Mouse (Mus musculus) midbrain, embryonic 14.5 days (tissue): Measurements from ENCODE around the gene Klf4. TPM values are rescaled to one million over a fixed set of nuclear protein-coding genes. Genes with fewer than 3 reads are reported as not detected.

Source experiments
- ATAC-seq: fragments of 200-750 bp; cut with Nextera tagmentation; 2 replicates; pipeline ENCODE4 v1.8.0; 2017; ENCODE audit warnings: moderate number of reproducible peaks, moderate library complexity; ENCODE audit not compliant: low FRiP score, low TSS enrichment
- DNase-seq: peaks from one replicate; pipeline ENCODE4 v3.0.0-alpha.2; 2015
- H3K27ac ChIP-seq: fragments of 300-500 bp; sonication (generic); replicated peaks from 2 replicates; pipeline ENCODE4 v1.5.1; 2014; ENCODE audit warnings: mild to moderate bottlenecking, low read depth, low read length, moderate library complexity
- H3K27me3 ChIP-seq: fragments of 300-500 bp; sonication (generic); 2 replicates; pipeline ENCODE4 v1.6.1; 2014; ENCODE audit warnings: low read length, control low read depth, mixed read lengths; ENCODE audit not compliant: control insufficient read depth, insufficient read depth
- H3K36me3 ChIP-seq: fragments of 300-500 bp; sonication (generic); 2 replicates; pipeline ENCODE4 v1.6.1; 2014; ENCODE audit warnings: low read length, control low read depth; ENCODE audit not compliant: control insufficient read depth, insufficient read depth
- H3K4me1 ChIP-seq: fragments of 300-500 bp; sonication (generic); 2 replicates; pipeline ENCODE4 v1.6.1; 2014; ENCODE audit warnings: mild to moderate bottlenecking, antibody characterized with exemption, low read length, control low read depth; ENCODE audit not compliant: control insufficient read depth, insufficient read depth
- H3K4me2 ChIP-seq: fragments of 300-500 bp; sonication (generic); 2 replicates; pipeline ENCODE4 v1.6.1; 2014; ENCODE audit warnings: mild to moderate bottlenecking, low read length, moderate library complexity
- H3K4me3 ChIP-seq: fragments of 300-500 bp; sonication (generic); replicated peaks from 2 replicates; pipeline ENCODE4 v1.5.1; 2014; ENCODE audit warnings: low read depth, low read length
- H3K9ac ChIP-seq: fragments of 300-500 bp; sonication (generic); replicated peaks from 2 replicates; pipeline ENCODE4 v1.6.1; 2014; ENCODE audit warnings: mild to moderate bottlenecking, low read length, moderate library complexity
- H3K9me3 ChIP-seq: fragments of 300-500 bp; sonication (generic); 2 replicates; pipeline ENCODE4 v1.6.1; 2016; ENCODE audit warnings: low read length, control low read depth, mixed read lengths; ENCODE audit not compliant: control insufficient read depth
- WGBS: fragments of 180-500 bp; shearing (Covaris S2); extraction: QIAGEN DNeasy Blood & Tissue Kit; methylation state at CpG from one replicate; pipeline ENCODE4 v1.1.7; 2014; 5-methylcytosine and 5-hydroxymethylcytosine counted together
- polyA plus RNA-seq: library from polyadenylated mRNA; unstranded; fragments of >200 nt; fragmentation: Nextera tagmentation; extraction: Ambion mirVana; gene quantifications from 2 replicates; pipeline ENCODE4 v1.2.1, GENCODE M21; 2014

Klf4 gene
- polyA plus RNA-seq, 1 experiment from 2014 or later: 2.2 TPM

DNA sequence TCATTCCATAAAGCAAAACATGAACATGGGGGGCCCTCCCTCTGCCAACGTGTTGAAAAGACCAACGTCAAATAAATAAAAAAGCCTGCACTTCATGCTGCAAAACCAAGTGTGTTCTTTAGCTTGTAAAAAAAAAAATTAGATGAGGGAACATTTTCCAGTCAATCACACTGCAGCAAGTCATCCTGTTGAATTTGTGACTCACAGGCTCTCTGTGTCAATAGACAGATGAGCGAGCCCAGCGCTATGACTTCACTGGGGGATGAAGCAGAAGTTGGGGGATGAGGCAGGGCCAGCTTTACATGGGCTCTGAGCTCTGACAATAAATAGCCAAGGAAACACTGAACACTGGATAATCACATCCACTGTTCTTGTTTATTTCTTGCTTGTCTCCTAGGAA, 9.4 kb upstream of the Klf4 start:
- Histone ChIP-seq H3K36me3 (no peaks in the 10 kb centered on the region), H3K9me3 (no peaks in the 10 kb centered on the region), H3K27ac (no peak overlapping the region), H3K4me1 (no peaks in the 10 kb centered on the region), H3K27me3 (no peaks in the 10 kb centered on the region), H3K4me3 (no peak overlapping the region), H3K4me2 (no peak overlapping the region), H3K9ac (no peak overlapping the region)
- DNase-seq: no peak
- WGBS: 78% methylated on average over 4 of the region's 4 CpGs
- no peak for ATAC-seq

- H3K9me3 ChIP-seq: no peaks in the 10 kb centered on the region
- H3K4me2 ChIP-seq: no peak overlapping the region
- H3K9ac ChIP-seq: no peak overlapping the region
- H3K27ac ChIP-seq: no peak overlapping the region
- no peak for DNase-seq
- H3K4me3 ChIP-seq: no peak overlapping the region
- no peaks in the 10 kb centered on the region for H3K27me3 ChIP-seq
- WGBS: 76% methylated on average over 4 of the region's 4 CpGs
- H3K4me1 ChIP-seq: no peaks in the 10 kb centered on the region
- no peaks in the 10 kb centered on the region for H3K36me3 ChIP-seq
- ATAC-seq: no peak
Measured at GRCm38 (mm10) chr4:55541221-55541620, 9.0 kb upstream of the Klf4 start.

DNA sequence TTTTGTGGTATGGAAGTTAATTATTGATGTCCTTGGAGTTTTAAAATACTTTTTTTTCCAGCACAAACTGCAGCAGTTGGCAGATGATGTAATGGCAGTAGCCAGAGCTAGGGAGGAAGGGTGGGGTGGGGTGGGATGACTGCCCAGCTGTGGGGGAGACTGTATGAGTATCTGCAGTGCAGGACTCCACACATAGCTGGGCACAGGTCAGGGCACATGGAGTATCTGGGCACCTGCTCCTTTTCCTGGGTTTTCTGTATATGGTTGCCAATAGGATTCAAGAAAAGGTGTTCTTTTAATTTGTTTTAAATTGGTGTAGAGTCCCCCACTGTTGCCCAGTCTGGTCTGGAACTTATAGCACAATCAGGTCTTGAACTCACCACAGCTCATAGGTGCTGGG, 2.7 kb upstream of the Klf4 start:
- H3K4me1 ChIP-seq: peaks cover 25% of the 10 kb centered on the region
- DNase-seq (no peak), ATAC-seq (no peak)
- H3K27ac ChIP-seq: no peak overlapping the region
- no peak overlapping the region for H3K4me3 ChIP-seq
- H3K4me2 ChIP-seq: no peak overlapping the region
- no peaks in the 10 kb centered on the region for H3K36me3 ChIP-seq
- no peak overlapping the region for H3K9ac ChIP-seq
- H3K9me3 ChIP-seq: no peaks in the 10 kb centered on the region
- peaks cover 33% of the 10 kb centered on the region for H3K27me3 ChIP-seq

- Histone ChIP-seq H3K4me3 (no peak overlapping the region), H3K4me2 (no peak overlapping the region), H3K9ac (no peak overlapping the region), H3K9me3 (no peaks in the 10 kb centered on the region), H3K27me3 (peaks cover 38% of the 10 kb centered on the region), H3K4me1 (peaks cover 29% of the 10 kb centered on the region), H3K27ac (no peak overlapping the region), H3K36me3 (no peaks in the 10 kb centered on the region)
- 80% methylated on average over 4 of the region's 4 CpGs for WGBS
- DNase-seq (no peak), ATAC-seq (no peak)
Measured at GRCm38 (mm10) chr4:55534510-55534909, 2.2 kb upstream of the Klf4 start.

DNA sequence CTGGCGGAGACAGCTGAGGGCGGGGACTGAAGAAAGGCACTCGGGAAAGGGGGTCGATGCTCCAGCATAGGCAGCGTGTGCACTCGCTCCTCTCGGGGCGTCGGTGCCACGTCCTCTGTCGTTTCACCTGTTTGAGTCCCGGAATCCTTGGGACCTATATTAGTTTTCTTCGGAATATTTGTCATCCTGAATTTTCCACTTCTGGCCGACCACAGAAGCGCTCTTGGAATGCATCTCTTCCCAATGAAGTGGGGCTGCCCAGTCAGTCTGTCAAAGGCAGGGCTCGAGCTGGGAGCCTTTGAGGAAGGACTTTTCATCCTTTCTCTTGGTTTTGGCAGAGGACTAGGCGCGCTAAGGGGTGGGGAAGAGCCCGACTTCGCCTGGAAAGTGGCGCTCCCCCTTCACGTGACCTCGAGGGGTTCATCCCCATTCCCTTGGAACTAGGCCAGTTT, 1.6 kb upstream of the Klf4 start:
- no peak overlapping the region for H3K27ac ChIP-seq
- no peak for ATAC-seq

GRCm38 (mm10) chr4:55533196-55533802, 1.0 kb upstream of the Klf4 start:
- under 1% methylated on average over 21 of the region's 21 CpGs for WGBS
- no peaks in the 10 kb centered on the region for H3K9me3 ChIP-seq
- H3K36me3 ChIP-seq: no peaks in the 10 kb centered on the region
- DNase-seq (no peak), ATAC-seq (no peak)
- H3K4me3 ChIP-seq: peak overlapping the region; percentile 59
- peak overlapping the region; percentile 84 for H3K27ac ChIP-seq
- peak overlapping the region; percentile 69 for H3K9ac ChIP-seq
- peak overlapping the region; percentile 96 for H3K4me2 ChIP-seq
- peaks cover 29% of the 10 kb centered on the region for H3K4me1 ChIP-seq
- H3K27me3 ChIP-seq: peaks cover 38% of the 10 kb centered on the region

More for the DNA sequence above, 1.6 kb upstream of the Klf4 start:
- H3K4me1 ChIP-seq: peaks cover 29% of the 10 kb centered on the region
- WGBS: 3% methylated on average over 23 of the region's 23 CpGs
- no peaks in the 10 kb centered on the region for H3K9me3 ChIP-seq
- peak; percentile 52 for DNase-seq
- H3K36me3 ChIP-seq: no peaks in the 10 kb centered on the region
- H3K9ac ChIP-seq: 0 out of 2 replicates have a peak overlapping the region, but pooled peaks have one; percentile 69
- peaks cover 38% of the 10 kb centered on the region for H3K27me3 ChIP-seq
- H3K4me3 ChIP-seq: peak overlapping the region; percentile 59
- H3K4me2 ChIP-seq: peak overlapping the region; percentile 96

DNA sequence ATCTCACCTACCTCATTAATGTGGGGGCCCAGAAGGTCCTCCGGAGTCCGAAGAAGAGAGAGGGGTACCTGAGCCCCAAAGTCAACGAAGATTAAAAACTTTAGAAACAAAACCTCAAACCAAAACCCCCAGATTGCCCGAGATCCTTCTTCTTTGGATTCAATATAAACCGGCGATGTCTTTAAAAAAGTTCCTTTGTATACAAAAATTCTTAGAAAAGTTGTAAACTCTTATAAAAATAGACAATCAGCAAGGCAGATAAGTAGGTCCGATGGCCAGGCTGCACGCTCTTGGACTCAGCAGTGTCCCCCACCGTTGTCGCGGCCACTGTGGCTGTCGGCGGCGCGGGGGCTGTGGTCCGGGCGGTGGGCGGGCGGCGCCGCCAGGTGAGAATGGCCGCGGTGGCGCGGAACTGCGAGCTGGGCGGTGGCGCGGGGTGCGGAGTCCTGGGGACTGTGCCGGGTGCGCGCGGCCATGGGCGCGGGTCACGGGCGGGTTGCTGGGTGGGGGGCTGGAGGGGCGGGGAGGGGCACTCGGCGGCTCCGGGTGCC, 335 bp downstream of the Klf4 start:
- no peaks in the 10 kb centered on the region for H3K9me3 ChIP-seq
- H3K9ac ChIP-seq: peak overlapping the region; percentile 69; the same call in 1 of the 2 replicates
- no peaks in the 10 kb centered on the region for H3K36me3 ChIP-seq
- peak overlapping the region; percentile 59 for H3K4me3 ChIP-seq
- under 1% methylated on average over 36 of the region's 42 CpGs for WGBS
- H3K4me2 ChIP-seq: peak overlapping the region; percentile 96
- ATAC-seq (peak; percentile 35; the same call in 1 of the 2 replicates), DNase-seq (no peak)
- peaks cover 29% of the 10 kb centered on the region for H3K4me1 ChIP-seq
- no peak overlapping the region for H3K27ac ChIP-seq
- peaks cover 38% of the 10 kb centered on the region for H3K27me3 ChIP-seq

- WGBS: under 1% methylated on average over 56 of the region's 56 CpGs
- no peaks in the 10 kb centered on the region for H3K9me3 ChIP-seq
- peaks cover 29% of the 10 kb centered on the region for H3K4me1 ChIP-seq
- peak overlapping the region; percentile 59 for H3K4me3 ChIP-seq
- H3K9ac ChIP-seq: peak overlapping the region; percentile 49; the same call in 1 of the 2 replicates
- H3K27ac ChIP-seq: no peak overlapping the region
- H3K4me2 ChIP-seq: peak overlapping the region; percentile 96
- peak; percentile 61 for DNase-seq
- peaks cover 38% of the 10 kb centered on the region for H3K27me3 ChIP-seq
- ATAC-seq: no peak
- no peaks in the 10 kb centered on the region for H3K36me3 ChIP-seq
Measured at GRCm38 (mm10) chr4:55531096-55531855, 990 bp downstream of the Klf4 start.
